Mouse (Mus musculus) urinary bladder, postnatal 10 days (tissue): ENCODE results near the gene Rbm19.

Source experiments
- DNase-seq: peaks from one replicate; pipeline ENCODE4 v3.0.0; 2022; ENCODE audit warnings: low spot score

Gene Rbm19

GRCm38 (mm10) chr5:120204316-120204715 is 88.1 kb downstream of the Rbm19 start:
- DNase-seq = no peak

GRCm38 (mm10) chr5:120206313-120206943 is 90.2 kb downstream of the Rbm19 start:
- DNase-seq = no peak

DNA sequence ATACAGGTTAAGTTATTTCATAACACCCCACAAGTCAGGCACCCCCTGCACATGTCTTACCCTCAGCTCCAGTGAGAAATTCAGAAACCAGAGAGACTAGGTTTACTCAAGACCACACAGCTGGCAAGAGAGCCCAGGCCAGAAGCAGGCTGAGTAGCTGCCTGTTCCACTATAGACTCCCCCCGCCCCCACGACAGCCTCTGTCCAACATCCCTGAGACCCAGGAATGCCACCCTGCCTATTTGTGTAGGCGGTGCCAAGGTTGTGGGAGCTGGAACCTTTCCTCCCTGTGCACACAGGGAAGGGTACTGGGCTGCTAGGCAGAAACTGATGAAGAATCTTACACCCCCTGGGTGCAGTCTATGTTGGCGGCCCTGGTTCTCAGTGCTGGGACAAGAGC is 91.2 kb downstream of the Rbm19 start:
- no peak for DNase-seq

- DNase-seq = no peak
Measured at GRCm38 (mm10) chr5:120210668-120211067, 94.4 kb downstream of the Rbm19 start.

GRCm38 (mm10) chr5:120211182-120211581 is 94.9 kb downstream of the Rbm19 start:
- DNase-seq = no peak

DNA sequence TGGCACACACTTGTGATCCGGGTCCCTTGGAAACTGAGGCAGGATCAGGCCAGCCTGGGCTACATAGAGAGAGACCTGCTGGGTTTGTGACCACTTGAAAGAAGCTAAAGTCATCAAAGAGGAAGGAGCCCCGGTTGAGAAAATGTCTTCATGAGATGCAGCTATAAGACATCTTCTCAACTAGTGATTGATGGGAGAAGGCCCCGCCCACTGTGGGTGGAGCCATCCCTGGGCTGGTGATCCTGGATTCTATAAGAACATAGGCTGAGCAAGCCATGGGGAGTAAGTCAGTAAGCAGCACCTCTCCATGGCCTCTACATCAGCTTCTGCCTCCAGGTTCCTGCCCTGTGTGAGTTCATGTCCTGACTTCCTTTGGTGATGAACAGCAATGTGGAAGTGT is 98.2 kb downstream of the Rbm19 start:
- DNase-seq = no peak

DNA sequence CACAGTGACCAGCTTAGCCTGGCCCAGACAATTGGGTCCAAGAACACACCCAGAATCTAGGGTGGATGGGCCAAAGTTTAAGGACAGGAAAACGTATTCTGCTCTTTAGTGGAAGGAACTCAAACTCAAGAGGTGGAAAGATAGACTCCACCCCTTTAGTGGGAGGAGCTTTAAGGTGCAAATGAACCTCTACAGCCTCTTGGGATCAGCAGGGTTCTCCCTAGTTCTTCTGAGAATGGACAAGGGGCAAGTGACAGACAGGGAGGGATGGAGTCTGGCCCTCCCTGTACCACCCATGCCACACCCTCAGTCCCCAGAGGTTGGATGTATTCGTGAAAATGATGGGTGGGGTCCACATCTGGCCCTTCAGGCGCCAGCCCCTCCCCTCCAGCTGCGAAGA is 105.0 kb downstream of the Rbm19 start:
- DNase-seq = no peak

DNA sequence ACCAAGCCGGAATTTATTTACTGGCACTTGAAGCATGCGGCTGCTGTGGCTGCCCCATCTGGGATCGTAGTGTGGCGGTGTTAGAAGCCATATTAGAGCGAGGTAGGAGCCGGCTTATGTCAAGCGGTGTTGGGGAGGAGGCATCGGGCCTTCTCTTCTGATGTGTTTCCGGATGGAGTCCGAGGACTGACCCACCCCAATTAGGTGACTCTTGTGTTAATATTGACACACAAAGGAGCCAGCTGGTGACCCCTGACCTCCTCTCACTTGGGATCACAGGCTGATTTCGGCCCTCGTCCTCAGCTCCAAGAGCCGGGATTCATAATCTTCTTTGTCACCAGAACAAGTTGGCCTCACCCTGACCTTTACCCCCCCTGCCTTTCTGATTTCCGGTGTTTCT is 109.1 kb downstream of the Rbm19 start:
- no peak for DNase-seq

DNA sequence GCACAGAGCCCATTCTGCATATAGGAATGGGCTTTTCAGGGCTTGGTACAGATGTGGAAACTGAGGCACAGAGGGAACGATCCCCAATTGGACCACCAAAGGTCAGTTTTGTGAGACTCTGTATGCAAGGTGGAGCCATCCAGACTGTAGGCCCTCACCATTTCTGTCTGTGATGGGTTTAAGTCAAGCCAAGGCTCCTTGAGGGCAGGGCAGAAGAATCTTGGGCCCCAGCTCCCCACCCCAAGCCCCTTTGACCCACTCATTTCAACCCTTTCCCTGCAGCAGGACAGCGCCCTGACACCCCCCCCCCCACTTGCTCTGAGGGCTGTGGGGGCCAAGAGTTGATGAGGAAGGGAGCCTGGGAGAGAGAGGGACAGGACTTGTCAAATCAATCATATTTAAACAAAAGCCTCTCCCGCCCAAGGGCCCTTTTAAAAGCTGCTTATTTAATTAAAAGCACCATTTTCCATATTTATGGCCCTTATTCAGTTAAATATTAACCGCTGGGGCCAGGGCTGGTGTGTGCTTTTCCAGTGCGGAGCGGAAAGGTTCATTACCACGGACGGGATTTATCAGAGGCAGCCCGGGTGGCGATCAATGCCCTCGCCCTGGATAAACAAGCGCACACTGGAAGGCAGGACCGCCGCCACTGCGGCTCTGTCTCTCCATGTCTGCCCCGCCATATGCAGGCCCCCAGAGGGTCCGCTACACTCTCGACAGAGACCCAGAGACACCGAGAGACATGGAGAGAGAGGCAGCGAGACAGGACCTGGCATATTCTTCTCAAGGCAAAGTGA is 112.5 kb downstream of the Rbm19 start:
- no peak for DNase-seq

- no peak for DNase-seq
Measured at GRCm38 (mm10) chr5:120231435-120232147, 115.3 kb downstream of the Rbm19 start.

GRCm38 (mm10) chr5:120235147-120235546 is 118.9 kb downstream of the Rbm19 start:
- DNase-seq = no peak

- no peak for DNase-seq
Measured at GRCm38 (mm10) chr5:120235571-120235970, 119.3 kb downstream of the Rbm19 start.

GRCm38 (mm10) chr5:120240071-120240470 is 123.8 kb downstream of the Rbm19 start:
- no peak for DNase-seq

- DNase-seq = no peak
Measured at GRCm38 (mm10) chr5:120245336-120245735, 129.1 kb downstream of the Rbm19 start.
